Mouse (Mus musculus) heart, postnatal 0 days (tissue): ENCODE measurements at regions not wholly inside any gene's neighbourhood (a gene's known extent, or its start where the extent isn't known, plus 50 kb on each side); places are given as distances from the start of the nearest gene placed in this dataset.

ENCODE experiments used
- CTCF ChIP-seq: IDR thresholded peaks from 2 replicates; pipeline ENCODE4 v1.5.1; 2016; ENCODE audit warnings: antibody characterized with exemption, control low read depth, low read depth
- EP300 ChIP-seq: IDR thresholded peaks from 2 replicates; pipeline ENCODE4 v1.6.1; 2016; ENCODE audit warnings: antibody characterized with exemption, low read depth

GRCm38 (mm10) chr15:10899904-10900303 is 52.2 kb upstream of the C1qtnf3 start:
- TF ChIP-seq CTCF (no peak), EP300 (no peak)
